Mouse (Mus musculus) cerebellum, adult 11 months (tissue): ENCODE data around the gene Ntrk3.

Experiments
- DNase-seq: peaks from one replicate; pipeline ENCODE4 v3.0.0; 2022

The Ntrk3 gene

DNA sequence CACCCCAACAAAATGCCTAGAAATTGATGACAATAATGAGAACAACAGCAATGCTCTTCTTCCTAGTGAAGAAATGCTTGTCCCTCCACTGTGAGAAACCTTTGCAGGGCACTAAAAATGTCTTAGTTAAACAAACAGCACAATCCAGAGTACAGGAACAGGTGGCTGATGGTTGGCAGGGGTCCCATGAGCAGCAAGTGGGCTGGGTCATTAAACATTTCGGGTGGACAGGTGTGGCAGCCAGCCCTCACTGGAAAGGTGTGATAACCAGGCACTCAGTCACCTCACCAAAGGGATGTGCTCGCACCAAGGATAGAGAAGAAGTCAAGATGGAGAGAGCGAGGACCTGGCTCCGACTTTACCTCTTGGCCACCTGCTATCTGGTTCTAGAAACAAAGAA, 306.2 kb downstream of the Ntrk3 start:
- DNase-seq: peak; percentile 47

DNA sequence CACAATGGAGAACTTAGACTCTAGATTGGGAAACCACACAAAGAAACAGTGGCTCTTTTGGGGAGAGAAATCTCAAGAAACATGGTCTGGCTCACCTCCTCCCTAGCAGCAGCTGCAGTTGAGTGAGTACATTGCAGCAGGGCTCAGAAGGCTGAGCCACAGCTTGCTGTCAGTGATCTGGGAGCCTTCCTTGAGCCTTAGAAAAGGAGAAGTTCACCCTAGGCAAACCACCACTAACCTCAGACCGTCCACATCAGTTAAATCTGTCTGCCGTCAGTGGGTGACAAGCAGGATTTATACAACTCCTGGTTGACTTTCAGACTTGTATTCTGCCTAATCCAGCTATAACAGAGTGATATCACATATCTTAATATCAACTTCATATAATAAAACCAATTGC, 325.6 kb downstream of the Ntrk3 start:
- no peak for DNase-seq

DNA sequence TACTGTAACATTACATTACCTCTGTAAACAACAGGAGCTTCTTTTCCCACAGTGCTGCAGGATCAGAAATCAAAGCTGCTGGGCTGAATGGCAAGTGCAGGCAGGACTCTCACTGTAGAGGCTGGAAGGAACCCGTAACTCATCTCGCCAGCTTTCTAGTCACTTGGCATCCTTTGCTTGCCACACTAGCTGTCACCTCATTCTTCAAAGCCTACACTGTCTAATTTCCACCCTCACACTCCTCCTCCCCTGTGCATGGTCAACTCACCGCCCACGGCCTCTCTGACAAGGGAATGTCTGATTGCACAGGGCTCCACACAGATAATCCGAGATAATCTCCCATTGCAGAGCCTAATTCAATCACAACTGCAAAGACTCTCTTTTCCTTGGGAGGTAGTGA, 327.8 kb downstream of the Ntrk3 start:
- DNase-seq: no peak

DNA sequence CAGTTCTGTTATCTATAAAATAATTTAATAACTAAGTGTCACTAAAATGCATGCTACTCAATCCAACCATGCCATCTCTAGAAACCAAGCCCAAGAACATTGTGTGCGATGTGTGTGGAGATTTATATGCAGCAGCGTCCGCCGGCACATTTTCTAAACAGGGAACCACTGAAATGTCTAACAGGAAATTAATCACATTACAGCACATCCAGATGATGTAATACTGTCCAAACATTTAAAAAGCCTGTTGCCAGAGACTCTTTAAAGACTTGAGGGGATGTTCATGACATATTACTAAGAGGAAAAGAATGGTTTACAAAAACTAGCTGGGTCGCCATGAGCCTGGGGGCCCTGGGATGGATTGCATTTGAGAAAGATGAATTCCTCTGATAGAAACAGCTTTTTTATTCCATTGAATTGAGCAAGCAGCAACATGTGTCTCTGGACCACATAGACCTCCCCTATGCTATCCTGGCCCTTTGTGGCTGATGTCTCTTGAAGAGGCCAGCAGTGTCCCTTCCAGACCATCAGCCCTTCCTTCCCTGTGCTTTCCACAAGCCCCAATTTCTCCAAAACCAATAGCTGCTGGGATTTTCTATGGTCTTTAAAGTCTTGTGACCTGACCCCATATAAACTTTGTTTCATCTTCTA, 331.0 kb downstream of the Ntrk3 start:
- DNase-seq: no peak

DNA sequence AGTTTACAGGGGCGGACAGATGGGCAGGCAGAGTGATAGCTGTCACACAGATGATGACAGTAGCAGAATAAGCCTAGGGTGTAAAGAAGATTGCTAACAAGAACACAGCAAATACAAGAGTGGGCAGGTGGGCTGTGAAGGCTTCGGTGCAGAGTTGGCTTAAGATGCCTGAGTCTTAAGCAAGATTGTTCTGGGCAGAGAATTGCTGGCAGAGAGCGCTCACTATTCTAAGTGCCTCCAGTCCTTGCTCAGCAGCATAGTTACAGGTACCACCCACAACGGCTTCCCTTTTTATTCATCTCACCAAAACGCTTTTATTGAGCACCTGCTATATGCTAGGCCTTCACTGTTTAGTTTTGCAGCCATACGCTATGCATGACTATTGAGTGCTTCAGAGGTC, 333.3 kb downstream of the Ntrk3 start:
- no peak for DNase-seq

DNA sequence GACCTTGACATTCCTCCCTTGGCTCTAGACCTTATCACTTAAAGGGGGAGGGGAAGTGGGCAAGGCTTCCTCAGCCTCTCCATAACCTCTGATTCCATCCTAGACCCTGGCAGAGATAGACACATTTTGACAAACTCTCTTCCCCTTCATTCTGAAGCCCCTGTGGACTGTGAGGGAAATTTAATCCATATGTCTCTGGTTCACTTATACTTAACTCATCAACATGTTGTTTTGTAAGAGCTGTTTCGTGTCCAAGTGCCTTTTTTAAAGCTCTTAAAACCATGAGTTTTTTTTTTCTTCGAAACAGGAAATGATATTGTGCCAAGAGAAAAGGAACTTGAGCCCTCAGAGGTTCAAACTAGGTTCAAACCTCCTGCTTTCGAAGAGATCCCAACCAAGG, 335.3 kb downstream of the Ntrk3 start:
- DNase-seq: no peak

DNA sequence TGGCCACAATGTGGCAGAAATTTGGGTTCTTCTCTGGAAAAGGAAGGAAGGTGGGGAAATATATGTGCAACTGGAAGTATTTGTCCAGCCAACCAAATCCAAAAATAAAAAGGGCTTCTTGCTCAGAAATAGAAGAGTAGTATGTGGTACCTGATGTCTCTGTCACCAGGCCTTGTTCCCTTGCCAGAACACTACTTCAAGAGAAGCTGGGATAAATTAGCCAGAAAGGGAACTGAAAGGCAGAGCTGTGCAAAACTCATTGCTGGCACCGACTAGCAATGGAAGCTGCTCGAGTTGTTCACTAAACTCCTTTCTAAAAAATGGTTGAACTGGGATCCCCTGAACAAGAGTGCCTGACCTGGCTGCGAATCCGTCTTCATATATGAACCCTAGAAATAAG, 337.6 kb downstream of the Ntrk3 start:
- no peak for DNase-seq

DNA sequence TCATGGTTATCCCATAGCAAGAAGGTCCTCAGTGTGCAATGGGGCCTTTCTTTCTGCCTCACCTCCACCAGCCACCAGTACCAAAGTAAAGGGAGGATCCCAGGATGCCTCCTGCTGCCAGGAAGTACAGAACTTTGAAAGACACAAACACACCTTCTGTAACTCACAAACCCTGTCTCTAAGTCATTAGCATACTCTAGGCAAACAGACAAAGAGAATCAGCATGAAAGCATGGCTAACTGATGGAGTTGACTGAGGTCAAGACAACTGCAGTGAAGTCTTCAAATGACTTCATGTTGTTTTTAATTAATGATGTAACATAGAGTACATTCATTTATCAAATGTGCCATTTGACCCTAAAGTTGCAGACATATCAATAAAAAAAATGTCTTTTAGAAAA, 339.4 kb downstream of the Ntrk3 start:
- no peak for DNase-seq

DNA sequence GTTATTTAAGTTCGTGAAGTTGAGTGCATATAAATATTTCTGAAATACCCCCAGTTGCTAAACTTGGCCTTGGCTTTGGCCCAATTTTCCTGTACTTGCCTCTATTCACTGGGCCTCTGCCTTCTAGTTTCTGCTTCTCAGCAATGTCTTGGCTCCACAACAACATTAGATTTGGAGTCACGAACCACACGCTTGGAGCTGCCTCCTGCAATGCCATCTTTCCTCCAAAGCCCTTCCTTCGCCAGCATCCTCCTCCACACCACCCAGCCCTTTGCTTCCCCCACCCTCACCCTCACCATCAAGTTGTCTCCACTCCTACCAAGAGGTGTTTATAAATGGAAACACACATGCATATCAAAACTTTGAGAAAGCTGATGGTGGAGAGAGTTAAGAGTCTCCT, 340.6 kb downstream of the Ntrk3 start:
- DNase-seq: no peak

DNA sequence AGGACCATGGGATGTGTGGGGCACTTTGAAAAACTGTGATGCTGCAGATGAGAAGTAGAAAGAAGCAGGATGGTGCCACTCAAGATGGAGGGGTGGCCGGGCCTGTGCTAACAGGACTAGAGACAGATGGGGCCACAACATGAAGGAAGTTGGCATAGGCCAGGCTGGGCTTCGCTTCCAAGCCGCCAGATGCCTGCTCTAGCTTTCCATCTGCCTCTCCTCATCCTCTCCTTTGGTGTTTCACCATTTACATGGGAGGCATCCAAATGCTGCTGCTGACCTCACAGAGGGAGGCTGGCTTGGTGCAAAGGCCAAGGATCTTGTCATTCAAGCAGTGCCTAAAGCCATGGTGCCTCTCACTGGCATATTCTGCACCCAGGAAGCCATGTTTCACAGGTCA, 347.8 kb downstream of the Ntrk3 start:
- peak; percentile 89 for DNase-seq

DNA sequence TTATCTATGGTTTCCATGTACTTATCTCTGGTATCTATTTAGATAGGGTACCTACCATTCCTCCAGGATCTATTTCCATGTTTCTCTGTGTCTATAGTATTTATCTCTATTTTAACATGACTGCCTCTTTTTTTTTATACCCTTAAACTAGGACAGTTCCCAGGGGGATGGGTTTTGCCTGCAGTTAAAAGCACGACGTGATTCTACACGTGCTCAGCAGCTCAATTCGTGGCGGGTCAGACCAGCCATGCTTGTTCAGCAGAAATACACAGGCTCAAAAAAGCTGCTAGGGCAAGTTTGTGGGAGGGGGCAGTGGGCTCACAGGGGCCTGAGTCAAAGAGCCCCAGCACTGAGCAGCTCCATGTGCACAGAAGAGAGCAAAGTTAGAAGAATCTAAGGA, 349.7 kb downstream of the Ntrk3 start:
- no peak for DNase-seq

DNA sequence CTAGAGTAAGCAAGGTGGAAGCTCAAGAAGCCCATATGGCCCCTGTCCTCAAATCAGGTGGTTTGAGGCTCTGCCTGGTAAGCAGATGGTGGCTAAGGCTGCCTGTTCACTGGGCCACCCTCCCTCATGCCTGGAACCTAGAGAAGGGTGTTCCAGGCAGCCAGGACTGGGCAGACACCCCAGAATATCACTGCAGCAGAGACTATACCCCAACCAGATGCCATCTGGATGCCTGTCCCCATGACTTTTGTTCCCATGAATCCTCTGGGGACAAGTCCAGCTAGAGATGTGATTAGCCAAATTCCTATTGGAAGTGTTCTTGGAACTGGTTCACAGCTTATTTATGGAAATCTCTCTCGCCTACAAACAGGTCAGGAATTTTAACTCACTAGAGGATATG, 351.8 kb downstream of the Ntrk3 start:
- peak; percentile 83 for DNase-seq

DNA sequence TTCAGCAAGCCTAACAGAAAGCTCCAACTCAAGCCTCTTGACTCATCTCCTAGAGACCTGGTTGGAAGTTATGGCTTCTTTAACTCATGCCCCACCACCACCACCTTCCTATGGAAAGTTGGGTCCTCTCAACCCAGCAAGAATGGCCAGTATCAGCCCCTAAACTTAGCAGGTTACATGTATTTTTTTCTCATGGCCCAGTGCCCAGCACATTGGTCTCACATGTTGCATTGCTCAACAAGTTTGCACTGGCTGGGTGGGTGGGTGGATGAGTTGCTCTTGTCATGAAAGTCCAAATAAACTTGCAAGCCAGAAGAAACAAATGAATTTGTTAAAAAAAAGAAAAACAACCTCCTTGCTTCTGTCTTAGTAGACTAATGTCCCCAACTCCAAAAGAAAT, 353.7 kb downstream of the Ntrk3 start:
- no peak for DNase-seq

DNA sequence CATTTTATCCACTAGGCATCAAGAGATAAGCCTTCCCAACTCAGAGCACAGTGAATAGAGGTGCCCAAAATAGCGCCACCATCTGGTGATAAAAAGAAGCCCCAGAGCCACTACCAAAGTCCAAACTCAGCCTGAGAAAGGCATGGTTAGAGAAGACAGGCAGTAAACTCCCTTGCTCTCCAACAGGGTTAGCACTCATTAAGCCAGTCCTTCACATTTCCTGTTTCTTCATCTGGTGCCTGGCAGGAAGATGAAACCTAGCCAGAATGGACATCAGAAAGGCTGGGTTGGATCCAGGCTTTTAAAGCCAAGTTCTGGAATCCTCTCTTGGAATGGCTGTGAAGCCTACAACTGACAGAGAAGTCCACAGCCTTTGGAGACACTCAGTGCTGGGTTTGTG, 355.7 kb downstream of the Ntrk3 start:
- peak; percentile 79 for DNase-seq

DNA sequence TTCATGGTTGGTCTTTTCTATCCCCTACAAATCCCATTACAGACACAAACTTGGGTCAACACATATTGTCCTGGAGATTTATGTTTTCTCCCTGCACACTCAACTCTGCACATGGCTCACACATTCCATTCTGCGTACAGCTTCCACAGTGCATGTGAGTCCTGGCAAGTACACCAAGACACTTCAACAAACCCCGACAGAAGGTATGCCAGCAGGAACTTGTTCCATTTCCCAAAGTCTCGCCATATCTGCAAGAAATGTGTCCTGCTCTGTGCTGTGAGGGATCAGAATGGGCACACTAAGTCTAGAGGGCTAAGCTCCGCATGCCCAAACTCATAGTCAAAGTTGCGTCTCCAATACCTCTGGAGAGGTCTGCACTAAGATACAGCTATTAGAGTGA, 358.0 kb downstream of the Ntrk3 start:
- peak; percentile 66 for DNase-seq

DNA sequence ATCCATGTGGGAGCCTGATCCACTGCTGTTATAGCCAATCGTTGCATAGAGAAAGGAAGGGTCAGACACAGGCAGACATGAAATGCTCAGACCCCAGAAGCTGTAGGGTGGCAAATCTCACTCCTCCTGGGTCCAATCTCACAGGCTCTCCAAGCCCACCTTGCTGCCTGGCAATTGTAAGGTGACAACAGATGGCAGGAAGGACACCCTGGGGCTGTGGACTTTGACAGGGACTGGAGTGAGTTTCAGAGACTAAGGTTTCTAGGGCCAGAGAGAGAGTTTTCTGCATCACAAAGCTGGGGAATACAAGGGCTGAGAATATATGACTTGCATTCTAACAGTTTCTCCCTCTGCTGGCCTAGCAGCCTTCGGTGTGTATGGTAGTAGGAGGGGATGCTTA, 359.5 kb downstream of the Ntrk3 start:
- peak; percentile 55 for DNase-seq

DNA sequence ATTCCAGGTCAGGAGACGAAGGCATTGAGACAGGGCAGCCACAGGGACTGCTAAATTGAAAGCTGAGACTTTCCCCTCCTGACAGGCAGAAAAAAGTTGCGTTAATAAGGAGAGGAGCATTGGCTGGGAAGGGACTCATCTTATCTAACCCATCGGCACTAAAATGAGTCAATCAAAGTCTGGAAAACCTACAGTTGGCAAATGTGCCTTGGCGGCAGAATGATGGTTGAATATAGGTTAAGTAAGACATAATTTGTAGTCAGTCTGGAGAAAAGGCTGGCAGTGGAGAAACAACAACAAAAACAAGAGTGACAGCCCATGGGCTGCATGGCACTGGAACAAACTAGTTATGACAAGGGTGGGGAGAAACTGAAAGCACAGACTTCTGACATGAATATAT, 360.9 kb downstream of the Ntrk3 start:
- no peak for DNase-seq

DNA sequence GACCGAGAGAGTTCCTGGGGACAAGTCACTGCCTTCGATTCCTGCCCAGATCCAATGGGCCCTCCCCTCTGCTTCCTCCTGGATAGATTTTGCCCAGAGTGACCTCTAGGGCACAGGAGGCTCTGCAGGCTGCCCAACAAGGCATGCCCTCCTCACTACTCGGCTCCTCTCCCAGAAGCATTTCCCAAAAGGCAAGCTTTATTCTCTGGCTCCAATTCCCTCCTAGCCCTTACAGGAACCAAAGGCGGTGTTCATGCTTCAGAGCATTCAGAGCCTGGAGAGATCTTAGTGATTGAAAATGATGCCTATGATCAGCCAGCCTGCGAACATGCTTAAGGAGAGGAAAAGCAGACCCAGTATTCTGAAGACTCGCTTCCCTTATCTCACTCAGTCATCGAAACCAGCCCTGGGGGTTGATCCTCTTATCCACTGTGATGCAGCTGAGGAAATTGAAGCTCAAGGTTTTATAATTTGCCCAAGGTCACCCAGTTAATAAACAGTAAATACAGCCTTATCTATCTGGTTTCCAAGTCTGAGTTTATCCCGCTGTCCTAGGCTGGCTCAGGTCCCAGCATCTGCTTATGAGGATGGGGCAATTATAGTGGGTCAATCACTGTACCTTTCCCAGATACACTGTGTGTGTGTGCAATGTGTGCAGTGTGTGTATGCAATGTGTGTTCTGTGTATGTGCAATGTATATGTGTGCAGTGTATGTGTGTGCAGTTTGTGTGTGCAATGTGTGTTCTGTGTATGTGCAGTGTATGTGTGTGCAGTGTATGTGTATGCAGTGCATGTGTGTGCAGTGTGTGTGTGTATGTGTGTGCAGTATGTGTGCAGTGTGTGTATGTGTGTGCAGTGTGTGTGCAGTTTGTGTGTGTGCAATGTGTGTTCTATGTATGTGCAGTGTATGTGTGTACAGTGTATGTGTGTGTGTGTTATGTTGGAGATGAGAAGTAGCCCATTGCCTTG, 376.2 kb downstream of the Ntrk3 start:
- DNase-seq: peak; percentile 29

DNA sequence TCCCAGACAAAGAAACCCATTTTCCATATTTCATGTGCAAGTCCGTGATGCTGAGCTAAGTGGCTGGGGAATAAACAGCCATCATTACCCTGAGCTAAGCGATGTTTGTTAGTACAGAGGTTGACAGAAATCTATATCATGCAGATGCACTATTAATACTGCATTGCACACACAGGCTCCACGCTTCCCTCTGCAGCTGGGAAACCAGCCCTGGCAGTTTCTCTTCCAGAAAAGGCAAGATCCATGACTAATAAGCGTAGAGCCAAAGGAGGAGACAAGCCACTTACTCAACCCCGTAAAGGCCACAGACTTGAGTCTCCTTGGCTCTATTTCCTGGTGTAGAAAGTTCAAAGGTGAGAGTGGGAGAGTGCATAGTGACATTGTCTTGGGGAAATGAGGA, 390.3 kb downstream of the Ntrk3 start:
- no peak for DNase-seq

DNA sequence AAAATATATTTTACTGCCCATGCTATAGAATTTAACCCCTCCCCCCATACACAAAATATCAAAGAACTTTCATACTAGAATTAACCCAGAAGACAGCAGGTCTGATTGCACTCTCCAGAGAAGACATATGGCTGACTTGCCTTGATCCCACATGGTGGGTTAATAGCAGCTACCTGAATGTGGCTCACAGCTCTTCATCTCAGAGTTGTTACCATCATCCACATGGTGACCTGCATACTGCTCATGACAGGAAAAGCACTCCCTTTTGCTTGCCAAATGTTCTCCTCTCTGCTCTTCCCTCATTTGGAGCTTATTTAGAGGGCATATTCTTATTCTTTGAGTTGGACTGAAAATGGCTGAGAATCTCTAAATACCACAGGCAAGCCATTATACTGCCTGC, 404.4 kb downstream of the Ntrk3 start:
- no peak for DNase-seq

DNA sequence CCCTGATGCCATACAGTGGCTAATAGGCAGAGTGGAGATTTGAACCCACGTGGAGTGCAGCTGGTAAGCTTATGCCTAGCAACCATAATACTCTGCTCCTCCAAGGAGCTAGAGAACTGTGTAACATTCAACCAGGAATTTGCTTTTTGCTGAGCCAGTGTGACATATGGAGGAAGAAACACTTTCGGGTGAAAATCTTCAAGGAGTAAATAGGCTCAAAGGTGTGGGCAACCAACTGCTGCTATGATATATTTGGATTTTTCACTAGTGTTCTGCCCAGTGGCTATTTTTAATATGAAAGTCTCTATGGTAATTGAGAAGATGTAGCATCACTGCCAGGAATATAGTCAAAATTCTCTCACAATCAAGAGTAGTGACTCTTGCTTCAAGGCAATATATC, 409.5 kb downstream of the Ntrk3 start:
- no peak for DNase-seq

DNA sequence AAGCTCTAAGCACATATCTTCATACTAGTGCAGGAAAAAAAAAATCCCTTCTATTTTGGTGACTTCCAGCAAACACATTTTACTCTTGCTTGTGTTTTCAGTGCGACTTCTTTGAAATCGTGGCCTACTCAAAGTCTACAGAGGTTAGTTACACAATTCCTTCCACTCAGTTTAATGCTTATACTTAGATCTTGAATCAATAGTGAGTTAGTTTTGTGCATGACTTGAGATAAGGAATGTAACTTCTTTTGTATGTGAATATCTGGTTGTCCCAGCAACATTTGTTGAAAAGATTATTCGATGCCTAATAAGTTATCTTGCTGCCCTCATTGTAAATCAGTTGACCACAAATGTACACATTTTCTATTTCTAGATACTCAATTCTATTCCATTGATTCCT, 411.6 kb downstream of the Ntrk3 start:
- DNase-seq: no peak

DNA sequence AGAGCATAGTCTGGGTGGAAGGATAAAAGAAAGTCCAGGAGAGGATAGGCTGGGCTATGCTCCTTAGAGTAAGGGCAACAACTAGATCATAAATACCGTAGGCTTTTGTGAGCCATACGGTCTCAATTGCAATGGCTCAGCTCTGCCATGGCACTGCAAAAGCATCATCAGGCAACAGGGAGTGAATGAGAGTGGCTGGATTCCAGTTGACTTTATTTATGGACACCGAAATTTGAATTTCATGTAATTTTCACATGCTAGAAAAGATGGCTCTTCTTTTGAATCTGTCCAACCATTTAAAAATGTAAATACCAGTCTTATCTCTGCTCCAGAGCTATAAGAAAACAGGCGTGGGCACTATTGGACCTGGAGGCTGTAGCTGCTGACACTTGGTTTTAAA, 419.2 kb downstream of the Ntrk3 start:
- no peak for DNase-seq

DNA sequence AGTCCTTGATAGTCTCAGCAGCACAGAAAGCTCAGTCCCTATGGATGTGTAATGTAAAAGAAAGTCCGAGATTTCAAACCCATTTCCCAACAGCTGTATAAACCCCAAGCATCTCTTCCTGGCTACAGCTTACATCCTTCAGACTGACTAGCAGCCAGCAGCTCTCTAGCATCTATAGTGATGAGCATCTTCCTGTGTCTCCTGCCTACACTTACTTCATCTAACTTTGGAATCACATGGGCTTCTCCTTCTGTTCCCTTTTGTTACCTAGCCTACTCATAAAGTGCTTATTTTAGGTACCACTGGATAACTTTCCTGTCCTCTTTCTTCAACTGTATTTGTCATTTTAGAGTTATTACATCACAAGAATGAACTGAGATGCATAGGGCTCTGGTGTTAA, 432.0 kb downstream of the Ntrk3 start:
- DNase-seq: no peak

DNA sequence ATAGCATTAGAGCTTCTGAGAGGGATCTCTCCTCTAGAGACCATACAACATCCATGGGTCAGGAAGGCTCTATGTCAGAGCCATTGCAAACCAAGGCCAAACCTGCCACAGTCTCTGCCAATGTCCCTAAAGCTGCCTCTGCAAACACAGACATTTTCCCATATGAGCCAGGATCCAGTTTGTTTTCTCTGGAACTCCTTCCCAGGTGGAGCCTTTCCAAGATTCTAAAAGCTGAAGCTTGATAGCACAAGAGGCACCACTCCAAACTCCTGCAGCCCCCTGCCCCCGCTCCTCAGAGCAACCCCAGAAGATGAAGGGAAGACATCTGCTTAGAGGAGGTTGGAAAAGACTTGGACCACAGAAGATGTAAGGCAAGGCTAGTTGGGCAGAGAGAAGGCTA, 432.8 kb downstream of the Ntrk3 start:
- DNase-seq: no peak
